Mouse (Mus musculus) olfactory bulb, adult 2 months (tissue): ENCODE measurements around the gene Lcn12.

ENCODE experiments used
- CTCF ChIP-seq: fragments of 200-500 bp; IDR thresholded peaks from 2 replicates; pipeline ENCODE4 v1.5.1; 2012; ENCODE audit warnings: low read depth, mild to moderate bottlenecking, low read length, moderate library complexity; ENCODE audit not compliant: insufficient read depth
- POLR2A ChIP-seq: fragments of 200-500 bp; IDR thresholded peaks from 2 replicates; pipeline ENCODE4 v1.6.1; 2012; ENCODE audit warnings: mild to moderate bottlenecking, low read depth, low read length, moderate library complexity; ENCODE audit not compliant: insufficient read depth

GRCm38 (mm10) chr2:25500071-25500575 lies 6.4 kb upstream of the Lcn12 start:
- TF ChIP-seq POLR2A (no peak), CTCF (no peak)
